Mouse (Mus musculus) intestine, postnatal 0 days (tissue): ENCODE measurements at regions not wholly inside any gene's neighbourhood (a gene's known extent, or its start where the extent isn't known, plus 50 kb on each side); places are given as distances from the start of the nearest gene placed in this dataset.

ENCODE experiments used
- ATAC-seq: fragments of 200-750 bp; cut with Nextera tagmentation; 2 replicates; pipeline ENCODE4 v1.8.0; 2017; ENCODE audit warnings: mild to moderate bottlenecking, moderate TSS enrichment, moderate library complexity
- H3K27ac ChIP-seq: fragments of 300-500 bp; sonication (generic); 2 replicates; pipeline ENCODE4 v1.5.1; 2014; ENCODE audit warnings: mild to moderate bottlenecking, low read depth, low read length, moderate library complexity
- H3K27me3 ChIP-seq: fragments of 300-500 bp; sonication (generic); replicated peaks from 2 replicates; pipeline ENCODE4 v1.6.1; 2014; ENCODE audit warnings: low read length, mixed read lengths; ENCODE audit not compliant: control insufficient read depth, insufficient read depth
- H3K36me3 ChIP-seq: fragments of 300-500 bp; sonication (generic); 2 replicates; pipeline ENCODE4 v1.6.1; 2014; ENCODE audit warnings: mild to moderate bottlenecking, moderate library complexity; ENCODE audit not compliant: control insufficient read depth, insufficient read depth
- H3K4me1 ChIP-seq: fragments of 300-500 bp; sonication (generic); replicated peaks from 2 replicates; pipeline ENCODE4 v1.6.1; 2014; ENCODE audit warnings: antibody characterized with exemption, low read length, mixed read lengths; ENCODE audit not compliant: control insufficient read depth, insufficient read depth
- H3K4me2 ChIP-seq: fragments of 300-500 bp; sonication (generic); replicated peaks from 2 replicates; pipeline ENCODE4 v1.6.1; 2014; ENCODE audit warnings: low read depth, mild to moderate bottlenecking, moderate library complexity
- H3K4me3 ChIP-seq: fragments of 300-500 bp; sonication (generic); 2 replicates; pipeline ENCODE4 v1.5.1; 2014; ENCODE audit warnings: low read depth, low read length
- H3K9ac ChIP-seq: fragments of 300-500 bp; sonication (generic); 2 replicates; pipeline ENCODE4 v1.6.1; 2014; ENCODE audit warnings: mild to moderate bottlenecking, low read depth, low read length
- H3K9me3 ChIP-seq: fragments of 300-500 bp; sonication (generic); 2 replicates; pipeline ENCODE4 v1.6.1; 2016; ENCODE audit warnings: mixed run types; ENCODE audit not compliant: control insufficient read depth
- CTCF ChIP-seq: sonication (generic); IDR thresholded peaks from 2 replicates; pipeline ENCODE4 v1.5.1; 2016; ENCODE audit warnings: low read depth, mild to moderate bottlenecking, control low read depth, antibody characterized with exemption, moderate library complexity
- WGBS: fragments of 180-500 bp; shearing (Covaris S2); extraction: QIAGEN DNeasy Blood & Tissue Kit; methylation state at CpG from one replicate; pipeline ENCODE4 v1.1.7; 2014; 5-methylcytosine and 5-hydroxymethylcytosine counted together

GRCm38 (mm10) chr4:70844742-70845141, 309.9 kb upstream of the Megf9 start:
- H3K27ac ChIP-seq = no peak overlapping the region
- WGBS = 78% methylated on average over 1 of the region's 1 CpGs
- no peak overlapping the region for H3K4me2 ChIP-seq
- H3K36me3 ChIP-seq = no peaks in the 10 kb centered on the region
- H3K9me3 ChIP-seq = no peaks in the 10 kb centered on the region
- H3K27me3 ChIP-seq = no peaks in the 10 kb centered on the region
- TF ChIP-seq CTCF = no peak
- no peak for ATAC-seq
- no peak overlapping the region for H3K4me3 ChIP-seq
- H3K9ac ChIP-seq = no peak overlapping the region
- H3K4me1 ChIP-seq = no peaks in the 10 kb centered on the region

DNA sequence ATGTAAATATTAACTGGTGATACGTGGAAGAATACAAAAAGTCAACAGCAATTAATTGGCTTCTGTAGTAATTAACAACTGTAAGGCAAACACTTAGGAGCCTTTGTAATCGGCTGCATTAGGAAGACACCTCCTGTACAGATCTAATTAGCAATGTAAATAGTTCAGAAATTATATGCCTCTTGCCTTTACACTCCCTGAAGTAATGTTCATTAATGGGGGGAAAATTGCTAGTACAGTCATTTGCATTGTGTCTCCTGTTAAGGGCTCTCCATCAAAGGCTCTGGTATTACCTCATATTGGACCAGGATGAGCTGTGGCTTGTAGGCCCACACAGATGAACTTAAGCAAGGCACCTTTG, 276.1 kb upstream of the Megf9 start:
- no peak overlapping the region for H3K27ac ChIP-seq
- H3K4me2 ChIP-seq = no peak overlapping the region
- H3K4me3 ChIP-seq = no peak overlapping the region
- 55% methylated on average over 2 of the region's 2 CpGs for WGBS
- no peaks in the 10 kb centered on the region for H3K4me1 ChIP-seq
- ATAC-seq = no peak
- no peaks in the 10 kb centered on the region for H3K36me3 ChIP-seq
- no peaks in the 10 kb centered on the region for H3K9me3 ChIP-seq
- no peak overlapping the region for H3K9ac ChIP-seq
- no peaks in the 10 kb centered on the region for H3K27me3 ChIP-seq
- TF ChIP-seq CTCF = no peak

GRCm38 (mm10) chr4:70810311-70810955, 275.6 kb upstream of the Megf9 start:
- no peak for TF ChIP-seq CTCF
- Histone ChIP-seq H3K4me3 (no peak overlapping the region), H3K9ac (no peak overlapping the region), H3K9me3 (no peaks in the 10 kb centered on the region), H3K27me3 (no peaks in the 10 kb centered on the region), H3K4me2 (no peak overlapping the region), H3K36me3 (no peaks in the 10 kb centered on the region), H3K4me1 (no peaks in the 10 kb centered on the region), H3K27ac (no peak overlapping the region)
- no peak for ATAC-seq

DNA sequence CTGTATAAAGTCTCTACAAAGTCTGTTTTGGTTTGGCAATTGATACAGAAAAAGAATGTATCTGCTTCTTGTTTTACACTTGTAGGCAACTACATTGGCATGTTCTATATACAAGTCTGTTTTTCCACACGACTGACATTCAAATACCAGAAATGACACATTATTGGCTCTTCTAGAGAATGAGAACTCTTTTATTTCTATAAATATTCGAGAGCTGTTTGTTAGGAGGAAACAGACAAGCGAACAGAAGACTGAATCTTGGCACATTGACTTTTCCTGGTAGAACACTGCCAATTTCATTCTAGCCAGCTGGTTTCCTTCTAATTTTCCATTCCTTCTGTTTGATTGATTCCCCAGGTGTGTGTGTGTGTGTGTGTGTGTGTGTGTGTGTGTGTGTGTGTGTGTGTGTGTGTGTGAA, 270.1 kb upstream of the Megf9 start:
- no peak overlapping the region for H3K27ac ChIP-seq
- WGBS = 64% methylated on average over 3 of the region's 3 CpGs
- H3K36me3 ChIP-seq = no peaks in the 10 kb centered on the region
- H3K9ac ChIP-seq = no peak overlapping the region
- H3K4me3 ChIP-seq = no peak overlapping the region
- no peaks in the 10 kb centered on the region for H3K27me3 ChIP-seq
- ATAC-seq = no peak
- no peak for TF ChIP-seq CTCF
- no peak overlapping the region for H3K4me2 ChIP-seq
- H3K4me1 ChIP-seq = no peaks in the 10 kb centered on the region
- H3K9me3 ChIP-seq = no peaks in the 10 kb centered on the region

DNA sequence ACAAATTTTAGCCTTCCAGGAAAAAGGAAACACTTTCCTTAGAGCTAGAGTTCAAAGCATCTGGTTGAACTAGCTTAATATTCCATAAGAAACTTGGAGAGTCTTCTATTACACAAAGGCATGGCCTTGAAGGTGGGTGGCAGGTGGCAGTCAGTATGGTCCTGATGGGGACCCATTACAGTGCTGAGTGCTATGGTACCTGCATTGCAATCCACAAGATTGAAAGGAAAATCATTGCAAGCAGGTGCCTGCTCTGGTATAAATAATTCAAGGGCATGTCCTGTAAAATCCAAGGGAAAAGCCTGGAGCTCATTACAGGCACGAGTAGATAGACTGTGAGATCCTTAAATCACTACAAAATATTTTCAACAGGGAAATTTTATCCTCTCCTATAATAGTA, 263.7 kb upstream of the Megf9 start:
- ATAC-seq = no peak
- Histone ChIP-seq H3K4me2 (no peak overlapping the region), H3K27me3 (no peaks in the 10 kb centered on the region), H3K36me3 (no peaks in the 10 kb centered on the region), H3K4me3 (no peak overlapping the region), H3K9ac (no peak overlapping the region), H3K9me3 (no peaks in the 10 kb centered on the region), H3K4me1 (no peaks in the 10 kb centered on the region), H3K27ac (no peak overlapping the region)
- no peak for TF ChIP-seq CTCF
- 62% methylated on average over 1 of the region's 1 CpGs for WGBS

DNA sequence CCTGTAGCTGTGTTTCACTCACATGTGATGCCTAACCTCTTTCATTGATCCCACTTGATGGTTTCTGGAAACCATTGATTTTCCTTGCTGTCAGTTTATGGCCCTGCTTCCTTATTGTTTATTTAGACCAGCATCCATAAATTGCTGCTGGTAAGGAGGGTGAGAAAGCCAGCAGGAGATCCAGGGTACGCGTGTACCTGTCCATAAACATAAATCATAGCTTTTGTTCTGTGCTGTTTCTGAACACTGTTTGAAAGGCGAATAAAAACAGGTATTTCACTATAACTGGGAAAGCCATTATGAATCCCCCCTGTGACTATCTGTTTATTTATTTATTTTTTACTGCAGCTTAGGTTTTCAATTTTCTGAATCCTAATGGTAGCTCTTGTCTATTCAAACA, 263.1 kb upstream of the Megf9 start:
- WGBS = 56% methylated on average over 3 of the region's 3 CpGs
- Histone ChIP-seq H3K4me3 (no peak overlapping the region), H3K9ac (no peak overlapping the region), H3K4me2 (no peak overlapping the region), H3K27me3 (no peaks in the 10 kb centered on the region), H3K27ac (no peak overlapping the region), H3K9me3 (no peaks in the 10 kb centered on the region), H3K36me3 (no peaks in the 10 kb centered on the region), H3K4me1 (no peaks in the 10 kb centered on the region)
- no peak for ATAC-seq
- TF ChIP-seq CTCF = no peak

GRCm38 (mm10) chr4:70783487-70783886, 248.7 kb upstream of the Megf9 start:
- Histone ChIP-seq H3K4me1 (no peaks in the 10 kb centered on the region), H3K36me3 (no peaks in the 10 kb centered on the region), H3K4me2 (no peak overlapping the region), H3K4me3 (no peak overlapping the region), H3K27me3 (no peaks in the 10 kb centered on the region), H3K9me3 (no peaks in the 10 kb centered on the region), H3K27ac (no peak overlapping the region), H3K9ac (no peak overlapping the region)
- ATAC-seq = no peak
- TF ChIP-seq CTCF = peak; percentile 35
- WGBS = 48% methylated on average over 2 of the region's 2 CpGs
